23 mouse cellular contexts compared by ENCODE assay signal in genomic region chr9:40433286-40433685, GRCm38 (mm10).
"Had no signal": no experiment of that assay in that cellular context is flagged by ENCODE, and none has a peak within 500 bp of the region (broad histone marks: within the 10 kb centered on the region; RNA-seq: fewer than 3 reads in every experiment).

No protein-coding gene starts in this region.

- H3K4me2 ChIP-seq: limb, embryonic 12.5 days; limb, embryonic 15.5 days; liver, embryonic 11.5 days; lung, embryonic 14.5 days; midbrain, embryonic 12.5 days; neural tube, embryonic 13.5 days; stomach, embryonic 15.5 days had no signal

- H3K27ac ChIP-seq: layer of hippocampus, adult 2 months; limb, embryonic 12.5 days; limb, embryonic 15.5 days; liver, embryonic 14.5 days; macrophage; midbrain, embryonic 12.5 days; neural tube, embryonic 13.5 days; stomach, embryonic 15.5 days had no signal

- ATAC-seq: liver, postnatal 0 days; lung, postnatal 0 days; midbrain, embryonic 16.5 days had no signal

- DNase-seq: kidney, adult 18-20 months; kidney, adult 9 months; kidney, postnatal 14 days; kidney, postnatal 4 days; left cerebral cortex, postnatal 4 days; liver, postnatal 0 days; lung, embryonic 14.5 days; retina, postnatal 1 day; right cerebral cortex, postnatal 25 days; spleen, adult 18-20 months; thymus, postnatal 36 days had no signal

- H3K4me1 ChIP-seq: limb, embryonic 12.5 days; limb, embryonic 15.5 days; neural tube, embryonic 13.5 days; stomach, embryonic 15.5 days had no signal

- H3K4me3 ChIP-seq: layer of hippocampus, adult 2 months; limb, embryonic 12.5 days; limb, embryonic 15.5 days; midbrain, embryonic 12.5 days; myocyte; neural tube, embryonic 13.5 days; stomach, embryonic 15.5 days had no signal

- H3K9ac ChIP-seq: limb, embryonic 12.5 days; limb, embryonic 15.5 days; liver, embryonic 14.5 days; liver, postnatal 0 days; lung, embryonic 14.5 days; midbrain, embryonic 12.5 days; neural tube, embryonic 13.5 days; stomach, embryonic 15.5 days had no signal

- H3K27me3 ChIP-seq: limb, embryonic 12.5 days; limb, embryonic 15.5 days; midbrain, embryonic 12.5 days; neural tube, embryonic 13.5 days; stomach, embryonic 15.5 days had no signal

- H3K9me3 ChIP-seq: limb, embryonic 15.5 days; midbrain, embryonic 12.5 days; neural tube, embryonic 13.5 days; stomach, embryonic 15.5 days had no signal

- H3K36me3 ChIP-seq: limb, embryonic 12.5 days; limb, embryonic 15.5 days; midbrain, embryonic 12.5 days; neural tube, embryonic 13.5 days; stomach, embryonic 15.5 days had no signal
